Mouse (Mus musculus) forebrain, postnatal 0 days (tissue): Measurements from ENCODE around the gene Fchsd2. TPM values are rescaled to one million over a fixed set of nuclear protein-coding genes. Genes with fewer than 3 reads are reported as not detected.

Experiments
- ATAC-seq: fragments of 200-750 bp; cut with Nextera tagmentation; 2 replicates; pipeline ENCODE4 v1.8.0; 2017; ENCODE audit warnings: mild to moderate bottlenecking, moderate library complexity
- DNase-seq: peaks from one replicate; pipeline ENCODE4 v3.0.0-alpha.2; 2015
- H3K27ac ChIP-seq: fragments of 300-500 bp; sonication (generic); 2 replicates; pipeline ENCODE4 v1.5.1; 2014; ENCODE audit warnings: low read depth, mild to moderate bottlenecking, antibody characterized with exemption, low read length, moderate library complexity, mixed read lengths
- H3K27me3 ChIP-seq: fragments of 300-500 bp; sonication (generic); 2 replicates; pipeline ENCODE4 v1.6.1; 2014; ENCODE audit warnings: mild to moderate bottlenecking, low read length, mixed read lengths; ENCODE audit not compliant: insufficient read depth
- H3K36me3 ChIP-seq: fragments of 300-500 bp; sonication (generic); 2 replicates; pipeline ENCODE4 v1.6.1; 2014; ENCODE audit warnings: mild to moderate bottlenecking, moderate library complexity; ENCODE audit not compliant: insufficient read depth
- H3K4me1 ChIP-seq: fragments of 300-500 bp; sonication (generic); 2 replicates; pipeline ENCODE4 v1.6.1; 2014; ENCODE audit warnings: antibody characterized with exemption; ENCODE audit not compliant: insufficient read depth
- H3K4me2 ChIP-seq: fragments of 300-500 bp; sonication (generic); 2 replicates; pipeline ENCODE4 v1.6.1; 2014; ENCODE audit warnings: low read depth, mild to moderate bottlenecking, moderate library complexity
- H3K4me3 ChIP-seq: fragments of 300-500 bp; sonication (generic); 2 replicates; pipeline ENCODE4 v1.5.1; 2014; ENCODE audit warnings: low read depth, low read length, mixed read lengths
- H3K9ac ChIP-seq: fragments of 300-500 bp; sonication (generic); 2 replicates; pipeline ENCODE4 v1.6.1; 2014; ENCODE audit warnings: mild to moderate bottlenecking
- H3K9me3 ChIP-seq: fragments of 300-500 bp; sonication (generic); 2 replicates; pipeline ENCODE4 v1.6.1; 2016; ENCODE audit warnings: low read length
- CTCF ChIP-seq: sonication (generic); IDR thresholded peaks from 2 replicates; pipeline ENCODE4 v1.5.1; 2016; ENCODE audit warnings: antibody characterized with exemption, control low read depth, low read depth
- WGBS: fragments of 180-500 bp; shearing (Covaris S2); extraction: QIAGEN DNeasy Blood & Tissue Kit; methylation state at CpG from one replicate; pipeline ENCODE4 v1.1.7; 2014; 5-methylcytosine and 5-hydroxymethylcytosine counted together
- polyA plus RNA-seq: library from polyadenylated mRNA; unstranded; fragments of >200 nt; fragmentation: Nextera tagmentation; extraction: Ambion mirVana; gene quantifications from 2 replicates; pipeline ENCODE4 v1.2.1, GENCODE M21; 2015
- total RNA-seq: library from RNA; depleted of rRNA; stranded (reverse); fragments of >200 nt; gene quantifications from 2 replicates; pipeline ENCODE4 v1.2.3, GENCODE M21; 2014

Fchsd2 gene
- total and polyA plus RNA-seq, 2 experiments from 2014 or later, result 36.3 to 66.8 TPM

GRCm38 (mm10) chr7:101229336-101229735 is 136.7 kb downstream of the Fchsd2 start:
- Histone ChIP-seq H3K4me3 (no peak overlapping the region), H3K4me2 (no peak overlapping the region), H3K4me1 (peaks cover 4% of the 10 kb centered on the region), H3K9me3 (no peaks in the 10 kb centered on the region), H3K36me3 (no peaks in the 10 kb centered on the region), H3K9ac (no peak overlapping the region), H3K27me3 (no peaks in the 10 kb centered on the region), H3K27ac (no peak overlapping the region)
- DNase-seq, result no peak
- TF ChIP-seq CTCF, result no peak
- no peak for ATAC-seq
- 83% methylated on average over 1 of the region's 1 CpGs for WGBS

DNA sequence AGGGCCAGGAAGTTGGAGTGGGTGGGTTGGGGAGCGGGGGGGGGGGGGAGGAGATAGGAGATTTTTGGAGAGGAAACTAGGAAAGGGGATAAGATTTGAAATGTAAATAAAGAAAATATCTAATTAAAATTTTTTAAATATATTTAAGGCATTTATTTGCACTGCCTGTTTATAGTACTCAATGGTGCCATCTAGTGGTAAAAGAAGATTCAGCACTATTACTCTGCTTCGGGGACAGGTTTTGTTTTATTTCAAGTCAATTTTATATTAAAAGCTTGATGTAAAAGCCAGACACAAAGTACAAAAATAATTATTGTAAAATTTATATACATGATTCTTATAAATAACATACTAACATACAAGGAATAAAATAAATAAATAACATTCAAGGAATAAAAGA is 138.8 kb downstream of the Fchsd2 start:
- TF ChIP-seq CTCF, result peak; percentile 66
- DNase-seq (peak; percentile 67), ATAC-seq (no peak)
- no peak overlapping the region for H3K4me3 ChIP-seq
- H3K9ac ChIP-seq, result no peak overlapping the region
- WGBS, result 19% methylated on average over 2 of the region's 2 CpGs
- H3K4me2 ChIP-seq, result no peak overlapping the region
- no peak overlapping the region for H3K27ac ChIP-seq
- no peaks in the 10 kb centered on the region for H3K9me3 ChIP-seq
- no peaks in the 10 kb centered on the region for H3K36me3 ChIP-seq
- peaks cover 4% of the 10 kb centered on the region for H3K4me1 ChIP-seq
- H3K27me3 ChIP-seq, result no peaks in the 10 kb centered on the region

- no peak overlapping the region for H3K9ac ChIP-seq
- peaks cover 4% of the 10 kb centered on the region for H3K4me1 ChIP-seq
- no peaks in the 10 kb centered on the region for H3K9me3 ChIP-seq
- no peak overlapping the region for H3K4me3 ChIP-seq
- 0 out of 2 replicates have a peak overlapping the region, but pooled peaks have one; percentile 5 for H3K27ac ChIP-seq
- 43% methylated on average over 3 of the region's 3 CpGs for WGBS
- TF ChIP-seq CTCF, result no peak
- DNase-seq, result peak; percentile 25
- H3K4me2 ChIP-seq, result no peak overlapping the region
- no peaks in the 10 kb centered on the region for H3K36me3 ChIP-seq
- no peak for ATAC-seq
- no peaks in the 10 kb centered on the region for H3K27me3 ChIP-seq
Observed at GRCm38 (mm10) chr7:101232716-101233115, 140.1 kb downstream of the Fchsd2 start.

DNA sequence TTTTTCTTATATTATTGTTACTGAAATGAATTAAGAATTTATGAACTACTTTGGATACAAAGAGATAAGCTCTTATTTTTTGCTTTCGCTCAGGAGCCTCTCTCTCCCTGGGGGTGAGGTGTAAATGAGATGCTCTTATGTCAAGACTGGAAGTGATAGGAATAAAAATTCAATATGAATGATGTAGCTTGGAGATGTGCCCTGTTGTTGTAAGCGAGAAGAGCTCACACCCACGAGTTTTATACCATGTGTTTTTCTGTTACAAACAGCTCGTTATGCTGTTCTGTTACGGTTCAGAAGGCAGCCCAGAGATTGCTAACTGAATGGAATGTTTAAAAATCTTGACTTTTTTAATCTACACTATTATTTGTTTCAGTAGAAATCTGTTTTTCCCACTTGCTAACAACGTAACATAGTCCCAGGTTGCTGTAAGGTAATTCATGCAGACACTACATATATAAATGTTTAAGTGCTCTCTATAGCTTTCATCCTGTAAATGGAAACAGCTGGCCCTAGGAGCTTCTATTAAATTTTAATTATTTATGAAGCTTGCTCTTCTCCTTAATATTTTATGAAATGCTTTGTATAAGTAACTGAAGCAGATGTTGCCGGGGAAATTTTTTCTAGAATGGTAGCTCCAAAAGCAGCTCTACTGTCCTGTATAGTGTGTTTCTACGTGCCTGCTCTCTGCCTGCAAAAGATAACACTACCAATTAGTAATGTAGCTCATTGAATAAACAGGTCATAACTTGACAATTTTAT is 144.2 kb downstream of the Fchsd2 start:
- Histone ChIP-seq H3K27me3 (no peaks in the 10 kb centered on the region), H3K4me3 (no peak overlapping the region), H3K4me2 (no peak overlapping the region), H3K36me3 (0 out of 2 replicates have a peak, but pooled peaks cover 3% of the 10 kb centered on the region), H3K4me1 (peaks cover 4% of the 10 kb centered on the region), H3K9ac (no peak overlapping the region), H3K9me3 (no peaks in the 10 kb centered on the region), H3K27ac (no peak overlapping the region)
- peak; percentile 66 for ATAC-seq
- WGBS, result 34% methylated on average over 8 of the region's 8 CpGs
- peak; percentile 30 for DNase-seq
- TF ChIP-seq CTCF, result no peak

GRCm38 (mm10) chr7:101248760-101249159 is 156.1 kb downstream of the Fchsd2 start:
- Histone ChIP-seq H3K4me1 (no peaks in the 10 kb centered on the region), H3K36me3 (peaks cover 20% of the 10 kb centered on the region), H3K9me3 (no peaks in the 10 kb centered on the region), H3K4me2 (no peak overlapping the region), H3K4me3 (no peak overlapping the region), H3K9ac (no peak overlapping the region), H3K27ac (no peak overlapping the region), H3K27me3 (no peaks in the 10 kb centered on the region)
- TF ChIP-seq CTCF, result no peak
- DNase-seq, result no peak
- ATAC-seq, result no peak
- WGBS, result 94% methylated on average over 4 of the region's 4 CpGs

DNA sequence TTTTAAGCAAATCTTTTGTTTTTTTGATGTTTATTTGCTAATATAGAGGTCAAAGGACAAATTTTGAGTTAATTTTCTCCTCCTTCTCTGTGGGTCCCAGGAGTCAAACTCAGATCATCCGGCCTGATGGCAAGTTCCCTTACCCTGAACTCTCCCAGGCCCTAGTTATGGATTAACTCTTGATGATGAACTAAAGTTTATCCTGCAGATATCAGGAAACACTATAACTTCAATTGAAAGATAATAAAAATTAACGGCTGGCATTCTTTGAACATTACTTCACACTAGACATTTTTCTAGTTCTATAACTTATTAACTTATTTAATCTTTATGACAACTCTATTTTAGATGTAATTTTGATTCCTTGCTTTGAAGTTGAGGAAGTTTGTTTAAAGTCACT is 156.5 kb downstream of the Fchsd2 start:
- H3K9ac ChIP-seq, result no peak overlapping the region
- no peaks in the 10 kb centered on the region for H3K9me3 ChIP-seq
- no peaks in the 10 kb centered on the region for H3K4me1 ChIP-seq
- no peak overlapping the region for H3K4me2 ChIP-seq
- WGBS, result 83% methylated on average over 2 of the region's 2 CpGs
- peaks cover 22% of the 10 kb centered on the region for H3K36me3 ChIP-seq
- H3K27ac ChIP-seq, result no peak overlapping the region
- ATAC-seq (no peak), DNase-seq (no peak)
- no peaks in the 10 kb centered on the region for H3K27me3 ChIP-seq
- TF ChIP-seq CTCF, result no peak
- no peak overlapping the region for H3K4me3 ChIP-seq

GRCm38 (mm10) chr7:101253071-101253470 is 160.4 kb downstream of the Fchsd2 start:
- no peak for TF ChIP-seq CTCF
- ATAC-seq (no peak), DNase-seq (no peak)
- Histone ChIP-seq H3K4me3 (no peak overlapping the region), H3K36me3 (peaks cover 28% of the 10 kb centered on the region), H3K9ac (no peak overlapping the region), H3K9me3 (no peaks in the 10 kb centered on the region), H3K4me1 (no peaks in the 10 kb centered on the region), H3K4me2 (no peak overlapping the region), H3K27ac (no peak overlapping the region), H3K27me3 (no peaks in the 10 kb centered on the region)
- WGBS, result 75% methylated on average over 2 of the region's 2 CpGs
